Mouse (Mus musculus): ENCODE data around the gene Cmklr1. TPM values are rescaled to one million over a fixed set of nuclear protein-coding genes. Genes with fewer than 3 reads are reported as not detected.
"Not testable (repeated sequence)": the region's sequence is repeated elsewhere in the genome, so short reads cannot be mapped to it uniquely, and the experiment has no call there.

Gene Cmklr1
- polyA plus RNA-seq, 1 experiment = 2.2 TPM

GRCm38 (mm10) chr5:113591751-113592230 lies 58.4 kb downstream of the Cmklr1 start:
- H3K4me1 ChIP-seq (ENCODE audit: control insufficient read depth, insufficient read depth, low read length) = peaks cover 42% of the 10 kb centered on the region
- TF ChIP-seq POLR2A (IDR thresholded peaks at IDR 0.05; ENCODE audit: borderline replicate concordance, insufficient read depth, low read length) (0 out of 2 replicates have a peak, but pooled peaks have one; percentile 16), CTCF (IDR thresholded peaks at IDR 0.05; ENCODE audit: borderline replicate concordance, insufficient read depth, low read depth, low read length) (no peak)
- H3K4me3 ChIP-seq (replicated peaks; ENCODE audit: insufficient read depth, low read depth, low read length) = no peak overlapping the region
- no peaks in the 10 kb centered on the region for H3K27me3 ChIP-seq (ENCODE audit: control insufficient read depth, insufficient read depth, low read length)
- H3K27ac ChIP-seq (ENCODE audit: insufficient read depth, low read length) = peak overlapping the region; percentile 79
- 37% methylated on average over 6 of the region's 6 CpGs for WGBS
- DNase-seq = no peak

GRCm38 (mm10) chr5:113591166-113591565 lies 59.1 kb downstream of the Cmklr1 start:
- H3K4me1 ChIP-seq (ENCODE audit: control insufficient read depth, insufficient read depth, low read length) = peaks cover 42% of the 10 kb centered on the region
- no peak overlapping the region for H3K4me3 ChIP-seq (replicated peaks; ENCODE audit: insufficient read depth, low read depth, low read length)
- 49% methylated on average over 2 of the region's 3 CpGs for WGBS
- TF ChIP-seq CTCF (IDR thresholded peaks at IDR 0.05; ENCODE audit: borderline replicate concordance, insufficient read depth, low read depth, low read length) (no peak), POLR2A (IDR thresholded peaks at IDR 0.05; ENCODE audit: borderline replicate concordance, insufficient read depth, low read length) (no peak)
- no peaks in the 10 kb centered on the region for H3K27me3 ChIP-seq (ENCODE audit: control insufficient read depth, insufficient read depth, low read length)
- H3K27ac ChIP-seq (ENCODE audit: insufficient read depth, low read length) = peak overlapping the region; percentile 79
- no peak for DNase-seq

- Histone ChIP-seq H3K27me3 (ENCODE audit: control insufficient read depth, insufficient read depth, low read length) (no peaks in the 10 kb centered on the region), H3K4me3 (replicated peaks; ENCODE audit: insufficient read depth, low read depth, low read length) (no peak overlapping the region), H3K27ac (ENCODE audit: insufficient read depth, low read length) (peak overlapping the region; percentile 68), H3K4me1 (ENCODE audit: control insufficient read depth, insufficient read depth, low read length) (peaks cover 42% of the 10 kb centered on the region)
- TF ChIP-seq CTCF (IDR thresholded peaks at IDR 0.05; ENCODE audit: borderline replicate concordance, insufficient read depth, low read depth, low read length) (no peak), POLR2A (IDR thresholded peaks at IDR 0.05; ENCODE audit: borderline replicate concordance, insufficient read depth, low read length) (no peak)
- DNase-seq = no peak
- 31% methylated on average over 5 of the region's 5 CpGs for WGBS
These were observed 60.1 kb downstream of the Cmklr1 start for GRCm38 (mm10) chr5:113590010-113590640.

GRCm38 (mm10) chr5:113586458-113586849 lies 63.8 kb downstream of the Cmklr1 start:
- WGBS = 49% methylated on average over 5 of the region's 5 CpGs
- Histone ChIP-seq H3K27ac (ENCODE audit: insufficient read depth, low read length) (peak overlapping the region; percentile 52; the same call in 1 of the 2 replicates), H3K4me1 (ENCODE audit: control insufficient read depth, insufficient read depth, low read length) (peaks cover 25% of the 10 kb centered on the region)
- H3K27me3 ChIP-seq (ENCODE audit: control insufficient read depth, insufficient read depth, low read length); H3K4me3 ChIP-seq (replicated peaks; ENCODE audit: insufficient read depth, low read depth, low read length): not testable (repeated sequence)
- peak in 1 of 2 experiments; percentile 67 for DNase-seq
- TF ChIP-seq CTCF (IDR thresholded peaks at IDR 0.05; ENCODE audit: borderline replicate concordance, insufficient read depth, low read depth, low read length) = peak; percentile 46; the same call in 1 of the 2 replicates

GRCm38 (mm10) chr5:113585619-113586457 lies 64.4 kb downstream of the Cmklr1 start:
- not testable (repeated sequence) for DNase-seq; H3K27me3 ChIP-seq (ENCODE audit: control insufficient read depth, insufficient read depth, low read length); H3K4me3 ChIP-seq (replicated peaks; ENCODE audit: insufficient read depth, low read depth, low read length)
- Histone ChIP-seq H3K27ac (ENCODE audit: insufficient read depth, low read length) (peak overlapping the region; percentile 65), H3K4me1 (ENCODE audit: control insufficient read depth, insufficient read depth, low read length) (peaks cover 21% of the 10 kb centered on the region)
- WGBS = 80% methylated on average over 17 of the region's 17 CpGs

GRCm38 (mm10) chr5:113584439-113584838 lies 65.8 kb downstream of the Cmklr1 start:
- TF ChIP-seq POLR2A (IDR thresholded peaks at IDR 0.05; ENCODE audit: borderline replicate concordance, insufficient read depth, low read length) = no peak
- TF ChIP-seq CTCF (IDR thresholded peaks at IDR 0.05; ENCODE audit: borderline replicate concordance, insufficient read depth, low read depth, low read length) = no peak
- H3K4me3 ChIP-seq (replicated peaks; ENCODE audit: insufficient read depth, low read depth, low read length) = no peak overlapping the region
- no peak for DNase-seq
- peaks cover 12% of the 10 kb centered on the region; the same call in 1 of the 2 replicates for H3K4me1 ChIP-seq (ENCODE audit: control insufficient read depth, insufficient read depth, low read length)
- no peaks in the 10 kb centered on the region for H3K27me3 ChIP-seq (ENCODE audit: control insufficient read depth, insufficient read depth, low read length)
- 51% methylated on average over 6 of the region's 6 CpGs for WGBS
- 0 out of 2 replicates have a peak overlapping the region, but pooled peaks have one; percentile 52 for H3K27ac ChIP-seq (ENCODE audit: insufficient read depth, low read length)

- peak overlapping the region; percentile 70 for H3K27ac ChIP-seq (ENCODE audit: insufficient read depth, low read length)
- TF ChIP-seq POLR2A (IDR thresholded peaks at IDR 0.05; ENCODE audit: borderline replicate concordance, insufficient read depth, low read length) = no peak
- no peak for TF ChIP-seq CTCF (IDR thresholded peaks at IDR 0.05; ENCODE audit: borderline replicate concordance, insufficient read depth, low read depth, low read length)
- H3K27me3 ChIP-seq (ENCODE audit: control insufficient read depth, insufficient read depth, low read length) = no peaks in the 10 kb centered on the region
- peaks cover 11% of the 10 kb centered on the region; the same call in 1 of the 2 replicates for H3K4me1 ChIP-seq (ENCODE audit: control insufficient read depth, insufficient read depth, low read length)
- H3K4me3 ChIP-seq (replicated peaks; ENCODE audit: insufficient read depth, low read depth, low read length) = no peak overlapping the region
- DNase-seq = peak in 1 of 2 experiments; percentile 35
- 63% methylated on average over 5 of the region's 5 CpGs for WGBS
These were observed 66.6 kb downstream of the Cmklr1 start for GRCm38 (mm10) chr5:113583424-113584162.
